Mouse (Mus musculus): ENCODE measurements around the gene Rasgrf1. TPM values are rescaled to one million over a fixed set of nuclear protein-coding genes. Genes with fewer than 3 reads are reported as not detected.

Rasgrf1 gene
- polyA plus RNA-seq, 1 experiment from 2014 or later: not detected

GRCm38 (mm10) chr9:90020866-90021265 is 111.2 kb downstream of the Rasgrf1 start:
- H3K4me3 ChIP-seq (ENCODE audit: low read depth, low read length): no peak overlapping the region
- H3K9me3 ChIP-seq (ENCODE audit: control insufficient read depth, low read length): no peaks in the 10 kb centered on the region
- H3K4me1 ChIP-seq (replicated peaks; ENCODE audit: control insufficient read depth, insufficient read depth, low read length): no peaks in the 10 kb centered on the region
- no peaks in the 10 kb centered on the region for H3K36me3 ChIP-seq (ENCODE audit: control insufficient read depth, insufficient read depth, low read length)
- H3K9ac ChIP-seq (ENCODE audit: low read depth, low read length): no peak overlapping the region
- H3K27ac ChIP-seq (ENCODE audit: low read depth, low read length): no peak overlapping the region
- H3K27me3 ChIP-seq (replicated peaks; ENCODE audit: control insufficient read depth, insufficient read depth, low read length): no peaks in the 10 kb centered on the region
- WGBS: 72% methylated on average over 6 of the region's 6 CpGs
- H3K4me2 ChIP-seq: no peak overlapping the region
- DNase-seq (ENCODE audit: low spot score) (no peak), ATAC-seq (replicated peaks; ENCODE audit: low FRiP score) (no peak)

DNA sequence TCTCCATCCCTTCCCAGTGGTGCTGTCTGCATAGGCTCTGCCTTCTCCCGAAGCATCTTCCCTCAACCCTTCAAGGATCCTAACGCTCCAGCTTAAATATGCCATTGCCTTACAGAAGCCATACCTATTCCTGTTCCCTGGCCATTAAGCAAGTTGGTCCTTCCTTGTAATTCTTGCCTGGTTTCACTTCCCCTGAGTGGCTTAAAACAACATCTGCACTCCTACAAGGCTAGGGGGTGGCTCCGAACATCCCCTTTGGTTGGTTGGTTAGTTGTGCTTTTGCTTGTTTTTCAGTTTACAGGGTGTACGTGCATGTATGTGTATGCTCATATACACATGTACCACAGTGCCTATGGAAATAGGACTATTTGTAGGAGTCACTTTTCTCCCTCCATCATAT is 111.7 kb downstream of the Rasgrf1 start:
- Histone ChIP-seq H3K4me3 (ENCODE audit: low read depth, low read length) (no peak overlapping the region), H3K36me3 (ENCODE audit: control insufficient read depth, insufficient read depth, low read length) (no peaks in the 10 kb centered on the region), H3K4me1 (replicated peaks; ENCODE audit: control insufficient read depth, insufficient read depth, low read length) (no peaks in the 10 kb centered on the region), H3K27me3 (replicated peaks; ENCODE audit: control insufficient read depth, insufficient read depth, low read length) (no peaks in the 10 kb centered on the region), H3K9ac (ENCODE audit: low read depth, low read length) (no peak overlapping the region), H3K4me2 (no peak overlapping the region), H3K9me3 (ENCODE audit: control insufficient read depth, low read length) (no peaks in the 10 kb centered on the region), H3K27ac (ENCODE audit: low read depth, low read length) (no peak overlapping the region)
- no peak for DNase-seq (ENCODE audit: low spot score)
- no peak for ATAC-seq (replicated peaks; ENCODE audit: low FRiP score)
- 83% methylated on average over 4 of the region's 4 CpGs for whole genome bisulfite sequencing

- ATAC-seq (replicated peaks; ENCODE audit: low FRiP score) (no peak), DNase-seq (ENCODE audit: low spot score) (no peak)
- WGBS: 81% methylated on average over 6 of the region's 6 CpGs
- no peak overlapping the region for H3K4me3 ChIP-seq (ENCODE audit: low read depth, low read length)
- no peaks in the 10 kb centered on the region for H3K27me3 ChIP-seq (replicated peaks; ENCODE audit: control insufficient read depth, insufficient read depth, low read length)
- no peak overlapping the region for H3K9ac ChIP-seq (ENCODE audit: low read depth, low read length)
- H3K9me3 ChIP-seq (ENCODE audit: control insufficient read depth, low read length): no peaks in the 10 kb centered on the region
- no peaks in the 10 kb centered on the region for H3K36me3 ChIP-seq (ENCODE audit: control insufficient read depth, insufficient read depth, low read length)
- H3K27ac ChIP-seq (ENCODE audit: low read depth, low read length): no peak overlapping the region
- H3K4me2 ChIP-seq: no peak overlapping the region
- H3K4me1 ChIP-seq (replicated peaks; ENCODE audit: control insufficient read depth, insufficient read depth, low read length): no peaks in the 10 kb centered on the region
These were observed 118.0 kb downstream of the Rasgrf1 start for GRCm38 (mm10) chr9:90027709-90028108.

DNA sequence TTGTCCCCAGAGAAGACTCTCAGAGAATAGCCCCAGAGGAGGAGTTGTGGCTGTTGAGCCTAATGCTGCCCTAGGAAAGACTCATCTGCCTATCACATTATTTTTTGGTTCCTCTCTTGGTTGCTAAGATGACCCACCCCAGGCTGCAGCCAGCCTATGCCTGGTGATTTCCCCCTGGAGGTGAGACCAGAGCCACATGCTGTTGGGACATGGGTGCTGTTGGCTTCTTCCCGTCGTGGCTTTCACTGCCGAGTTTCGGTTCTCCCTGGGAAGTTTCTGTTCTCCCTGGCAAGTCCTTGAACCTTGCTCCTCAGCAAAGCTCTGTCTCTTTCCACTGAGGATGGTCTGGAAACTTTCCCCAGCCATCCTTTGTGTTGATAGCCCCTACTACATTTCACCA is 124.2 kb downstream of the Rasgrf1 start:
- Histone ChIP-seq H3K27ac (ENCODE audit: low read depth, low read length) (no peak overlapping the region), H3K9me3 (ENCODE audit: control insufficient read depth, low read length) (no peaks in the 10 kb centered on the region), H3K4me1 (replicated peaks; ENCODE audit: control insufficient read depth, insufficient read depth, low read length) (no peaks in the 10 kb centered on the region), H3K9ac (ENCODE audit: low read depth, low read length) (no peak overlapping the region), H3K4me2 (no peak overlapping the region), H3K4me3 (ENCODE audit: low read depth, low read length) (no peak overlapping the region), H3K27me3 (replicated peaks; ENCODE audit: control insufficient read depth, insufficient read depth, low read length) (no peaks in the 10 kb centered on the region), H3K36me3 (ENCODE audit: control insufficient read depth, insufficient read depth, low read length) (no peaks in the 10 kb centered on the region)
- ATAC-seq (replicated peaks; ENCODE audit: low FRiP score) (no peak), DNase-seq (ENCODE audit: low spot score) (no peak)
- WGBS: 60% methylated on average over 4 of the region's 4 CpGs

GRCm38 (mm10) chr9:90035168-90035567 is 125.5 kb downstream of the Rasgrf1 start:
- Histone ChIP-seq H3K9me3 (ENCODE audit: control insufficient read depth, low read length) (no peaks in the 10 kb centered on the region), H3K4me2 (no peak overlapping the region)
- 58% methylated on average over 2 of the region's 2 CpGs for WGBS

GRCm38 (mm10) chr9:90035794-90036193 is 126.1 kb downstream of the Rasgrf1 start:
- Histone ChIP-seq H3K4me2 (no peak overlapping the region), H3K9me3 (ENCODE audit: control insufficient read depth, low read length) (no peaks in the 10 kb centered on the region), H3K36me3 (ENCODE audit: control insufficient read depth, insufficient read depth, low read length) (no peaks in the 10 kb centered on the region), H3K4me3 (ENCODE audit: low read depth, low read length) (no peak overlapping the region), H3K27ac (ENCODE audit: low read depth, low read length) (no peak overlapping the region), H3K9ac (ENCODE audit: low read depth, low read length) (no peak overlapping the region), H3K4me1 (replicated peaks; ENCODE audit: control insufficient read depth, insufficient read depth, low read length) (no peaks in the 10 kb centered on the region), H3K27me3 (replicated peaks; ENCODE audit: control insufficient read depth, insufficient read depth, low read length) (no peaks in the 10 kb centered on the region)
- ATAC-seq (replicated peaks; ENCODE audit: low FRiP score) (no peak), DNase-seq (ENCODE audit: low spot score) (no peak)
- 77% methylated on average over 3 of the region's 3 CpGs for WGBS

More at GRCm38 (mm10) chr9:90035168-90035567, 125.5 kb downstream of the Rasgrf1 start:
- no peak for DNase-seq (ENCODE audit: low spot score)
- Histone ChIP-seq H3K4me3 (ENCODE audit: low read depth, low read length) (no peak overlapping the region), H3K27ac (ENCODE audit: low read depth, low read length) (no peak overlapping the region), H3K4me1 (replicated peaks; ENCODE audit: control insufficient read depth, insufficient read depth, low read length) (no peaks in the 10 kb centered on the region), H3K36me3 (ENCODE audit: control insufficient read depth, insufficient read depth, low read length) (no peaks in the 10 kb centered on the region), H3K9ac (ENCODE audit: low read depth, low read length) (no peak overlapping the region), H3K27me3 (replicated peaks; ENCODE audit: control insufficient read depth, insufficient read depth, low read length) (no peaks in the 10 kb centered on the region)
- ATAC-seq (replicated peaks; ENCODE audit: low FRiP score): no peak

DNA sequence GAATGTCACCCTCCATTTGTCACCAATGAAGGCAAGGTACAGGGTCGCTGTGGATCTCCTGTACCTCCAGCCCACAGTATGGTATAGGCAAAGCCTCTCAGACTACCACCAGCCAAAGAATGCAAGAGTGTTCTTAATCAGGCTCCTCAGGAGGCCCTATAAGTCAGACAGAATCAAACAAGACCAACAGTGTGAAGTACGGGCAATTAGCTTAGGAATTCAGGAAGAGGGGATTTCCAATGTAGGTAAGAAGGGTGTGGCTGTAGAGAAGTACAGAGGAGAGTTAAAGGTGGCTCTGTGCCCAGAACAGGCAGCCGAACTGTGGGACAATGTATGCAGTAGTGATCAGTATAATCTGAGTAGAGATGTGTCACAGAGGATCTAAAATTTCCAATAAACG is 126.6 kb downstream of the Rasgrf1 start:
- Histone ChIP-seq H3K4me1 (replicated peaks; ENCODE audit: control insufficient read depth, insufficient read depth, low read length) (no peaks in the 10 kb centered on the region), H3K27ac (ENCODE audit: low read depth, low read length) (no peak overlapping the region), H3K27me3 (replicated peaks; ENCODE audit: control insufficient read depth, insufficient read depth, low read length) (no peaks in the 10 kb centered on the region), H3K9me3 (ENCODE audit: control insufficient read depth, low read length) (no peaks in the 10 kb centered on the region), H3K4me2 (no peak overlapping the region), H3K36me3 (ENCODE audit: control insufficient read depth, insufficient read depth, low read length) (no peaks in the 10 kb centered on the region), H3K9ac (ENCODE audit: low read depth, low read length) (no peak overlapping the region), H3K4me3 (ENCODE audit: low read depth, low read length) (no peak overlapping the region)
- DNase-seq (ENCODE audit: low spot score) (no peak), ATAC-seq (replicated peaks; ENCODE audit: low FRiP score) (no peak)
- 75% methylated on average over 4 of the region's 4 CpGs for WGBS

GRCm38 (mm10) chr9:90038535-90038934 is 128.8 kb downstream of the Rasgrf1 start:
- H3K4me2 ChIP-seq: no peak overlapping the region
- no peaks in the 10 kb centered on the region for H3K36me3 ChIP-seq (ENCODE audit: control insufficient read depth, insufficient read depth, low read length)
- H3K9ac ChIP-seq (ENCODE audit: low read depth, low read length): no peak overlapping the region
- no peak for ATAC-seq (replicated peaks; ENCODE audit: low FRiP score)
- 64% methylated on average over 4 of the region's 4 CpGs for WGBS
- H3K4me3 ChIP-seq (ENCODE audit: low read depth, low read length): no peak overlapping the region
- no peak for DNase-seq (ENCODE audit: low spot score)
- H3K4me1 ChIP-seq (replicated peaks; ENCODE audit: control insufficient read depth, insufficient read depth, low read length): no peaks in the 10 kb centered on the region
- H3K27ac ChIP-seq (ENCODE audit: low read depth, low read length): no peak overlapping the region
- H3K9me3 ChIP-seq (ENCODE audit: control insufficient read depth, low read length): no peaks in the 10 kb centered on the region
- no peaks in the 10 kb centered on the region for H3K27me3 ChIP-seq (replicated peaks; ENCODE audit: control insufficient read depth, insufficient read depth, low read length)

DNA sequence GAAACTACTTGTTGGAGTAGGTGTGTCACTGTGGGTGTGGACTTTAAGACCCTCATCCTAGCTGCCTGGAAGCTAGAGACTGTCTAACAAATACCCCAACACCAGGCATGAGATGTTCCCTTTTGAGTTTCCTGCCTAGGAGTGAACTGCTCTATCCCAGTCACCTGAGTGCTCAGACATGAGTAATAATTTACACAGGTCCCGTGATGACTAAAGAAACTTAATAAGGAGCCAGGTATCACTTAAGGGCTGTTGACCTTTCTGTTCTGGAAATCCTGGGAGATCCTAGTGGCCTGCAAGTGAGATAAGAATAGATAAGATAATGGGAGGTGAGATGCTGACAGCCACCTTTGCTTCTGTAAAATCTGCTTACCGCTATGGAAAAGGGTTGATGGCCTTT is 131.2 kb downstream of the Rasgrf1 start:
- Histone ChIP-seq H3K27me3 (replicated peaks; ENCODE audit: control insufficient read depth, insufficient read depth, low read length) (no peaks in the 10 kb centered on the region), H3K36me3 (ENCODE audit: control insufficient read depth, insufficient read depth, low read length) (no peaks in the 10 kb centered on the region), H3K9me3 (ENCODE audit: control insufficient read depth, low read length) (no peaks in the 10 kb centered on the region), H3K27ac (ENCODE audit: low read depth, low read length) (no peak overlapping the region), H3K4me1 (replicated peaks; ENCODE audit: control insufficient read depth, insufficient read depth, low read length) (no peaks in the 10 kb centered on the region), H3K9ac (ENCODE audit: low read depth, low read length) (no peak overlapping the region), H3K4me2 (no peak overlapping the region), H3K4me3 (ENCODE audit: low read depth, low read length) (no peak overlapping the region)
- WGBS: 70% methylated on average over 2 of the region's 2 CpGs
- ATAC-seq (replicated peaks; ENCODE audit: low FRiP score): no peak
- DNase-seq (ENCODE audit: low spot score): no peak

Data from liver, embryonic 11.5 days (tissue).